Mouse (Mus musculus): ENCODE measurements at regions not wholly inside any gene's neighbourhood (a gene's known extent, or its start where the extent isn't known, plus 50 kb on each side); places are given as distances from the start of the nearest gene placed in this dataset.

DNA sequence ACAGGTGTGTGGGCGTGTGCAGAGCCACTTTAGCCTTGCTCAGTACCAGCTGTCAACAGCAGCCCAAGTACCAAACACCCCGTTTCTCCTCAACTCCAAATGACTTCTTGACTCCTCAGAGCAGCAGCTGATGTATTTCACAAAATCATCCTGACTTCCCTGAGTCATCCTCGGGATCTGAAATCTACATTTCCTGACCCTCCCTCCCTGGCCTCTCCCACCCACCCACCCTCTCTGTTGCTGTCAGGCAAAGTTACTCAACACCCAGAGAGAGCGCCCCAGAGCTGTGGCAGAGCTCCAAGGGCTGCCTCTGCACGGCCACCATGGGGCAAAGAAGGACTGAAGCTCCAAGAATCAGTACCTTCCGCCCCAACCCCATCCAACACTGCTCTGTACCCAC is 83.5 kb upstream of the Cyp1b1 start:
- DNase-seq: no peak

DNA sequence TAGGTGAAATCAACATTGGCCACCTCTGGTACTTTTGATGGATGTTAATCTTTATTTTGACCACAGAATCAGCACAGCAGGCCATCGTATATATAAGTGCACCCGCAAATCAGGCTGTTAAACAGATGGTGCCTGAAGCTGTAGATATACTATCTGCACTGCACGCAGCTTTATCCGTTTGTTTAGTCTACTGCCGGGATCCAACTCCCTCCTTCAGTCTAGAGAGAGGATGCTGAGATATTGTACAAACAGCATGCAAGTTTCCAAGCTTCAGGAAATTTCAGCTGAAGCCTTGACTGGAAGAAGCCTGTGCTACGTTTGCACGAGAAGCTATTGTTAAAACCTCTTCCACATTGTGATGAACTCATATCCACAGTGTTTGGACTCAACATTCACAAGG is 75.3 kb upstream of the Cyp1b1 start:
- no peak for DNase-seq

GRCm38 (mm10) chr17:79787201-79787600 is 72.3 kb upstream of the Cyp1b1 start:
- DNase-seq: no peak

GRCm38 (mm10) chr17:79786691-79787090 is 71.8 kb upstream of the Cyp1b1 start:
- no peak for DNase-seq

DNA sequence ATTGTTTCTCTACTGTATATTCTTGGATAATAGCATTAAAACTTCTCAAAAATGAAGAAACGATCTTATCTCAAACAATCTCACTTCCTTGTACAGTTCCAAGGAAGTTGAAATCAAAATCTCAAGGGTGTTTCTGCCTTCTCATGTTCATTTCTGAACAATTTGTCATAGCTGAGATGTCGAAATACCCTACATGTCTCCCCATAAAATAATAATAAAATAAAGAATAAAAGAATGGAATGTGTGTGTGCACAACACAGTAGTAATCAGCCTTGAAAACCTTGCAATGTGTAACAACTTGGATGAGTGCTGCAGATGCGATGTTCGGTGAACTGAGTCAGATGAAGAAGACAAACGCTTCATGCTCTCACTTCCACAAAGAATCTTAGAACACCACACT is 71.4 kb upstream of the Cyp1b1 start:
- DNase-seq: no peak

DNA sequence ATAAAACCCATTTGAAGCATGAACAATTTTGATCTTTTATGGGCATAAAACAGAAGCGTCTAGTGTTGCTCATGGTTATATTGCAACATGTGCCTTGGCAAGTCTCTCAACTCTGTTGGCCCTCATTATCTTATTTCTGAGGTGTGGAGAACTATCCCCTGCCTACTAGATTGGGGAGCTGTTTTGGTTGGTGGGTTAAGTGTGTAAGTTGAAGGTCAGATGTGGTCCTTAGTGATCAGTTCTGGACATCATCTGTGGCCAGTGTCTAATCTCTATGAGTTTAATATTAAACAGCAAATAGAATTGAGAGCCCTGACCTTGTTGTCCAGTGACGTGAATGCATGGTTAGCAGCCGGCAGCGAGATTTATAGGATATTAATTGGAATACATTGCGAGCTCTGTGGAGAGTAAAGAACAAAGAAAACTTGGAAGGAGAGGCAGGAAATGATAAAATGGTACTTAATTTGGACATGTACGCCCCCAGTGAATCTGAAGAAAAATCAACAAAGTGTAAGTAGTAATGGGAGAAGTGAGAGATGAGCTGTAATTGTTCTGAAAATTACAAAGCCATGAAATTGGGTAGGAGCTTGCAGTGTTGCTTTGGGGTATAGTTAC is 69.5 kb upstream of the Cyp1b1 start:
- DNase-seq: peak; percentile 41

GRCm38 (mm10) chr17:79781733-79782663 is 67.1 kb upstream of the Cyp1b1 start:
- peak; percentile 66 for DNase-seq

GRCm38 (mm10) chr17:79781262-79781661 is 66.4 kb upstream of the Cyp1b1 start:
- DNase-seq: no peak

DNA sequence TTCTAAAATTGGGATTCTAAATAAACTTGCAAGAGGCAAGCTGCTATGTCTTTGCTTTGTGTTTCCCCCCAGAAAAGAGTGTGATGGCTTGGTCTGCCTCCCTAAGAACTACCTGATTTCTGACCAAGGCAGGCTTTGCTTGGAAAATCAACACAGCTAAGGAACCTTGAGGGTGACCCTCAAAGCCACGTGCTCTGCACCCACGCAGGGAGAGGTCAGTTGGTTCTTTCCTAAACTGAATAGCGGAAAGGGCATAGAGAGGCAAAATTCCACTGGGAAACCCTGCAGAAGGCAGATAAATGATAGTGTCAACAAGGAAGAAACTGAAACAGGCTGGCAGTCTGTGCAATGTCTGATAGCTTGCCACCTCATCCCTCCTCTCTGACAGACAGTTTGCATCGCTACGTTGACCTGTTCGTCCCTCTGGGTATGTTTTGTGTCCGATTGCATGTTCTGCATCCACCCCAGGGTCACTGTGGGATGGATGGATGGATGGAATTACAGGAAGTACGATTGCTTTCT is 63.1 kb upstream of the Cyp1b1 start:
- peak; percentile 18 for DNase-seq

DNA sequence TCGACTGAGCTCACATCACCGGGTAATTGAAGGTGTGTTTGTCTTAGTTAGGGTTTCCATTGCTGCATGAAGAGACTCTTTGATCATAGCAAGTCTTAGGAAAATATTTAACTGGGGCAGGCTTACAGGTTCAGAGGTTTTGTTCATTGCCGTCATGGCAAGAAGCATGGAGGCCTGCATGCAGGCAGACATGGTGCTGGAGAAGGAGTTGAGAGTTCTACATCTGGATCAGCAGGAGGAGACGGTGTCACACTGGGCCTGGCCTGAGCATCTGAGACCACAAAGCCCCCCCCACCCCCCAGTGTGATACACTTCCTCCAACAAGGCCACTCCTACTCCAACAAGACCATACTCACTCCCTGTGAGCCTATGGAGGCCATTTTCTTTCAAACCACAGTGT is 61.3 kb upstream of the Cyp1b1 start:
- no peak for DNase-seq

- no peak for DNase-seq
These were observed 60.4 kb upstream of the Cyp1b1 start for GRCm38 (mm10) chr17:79775216-79775615.

DNA sequence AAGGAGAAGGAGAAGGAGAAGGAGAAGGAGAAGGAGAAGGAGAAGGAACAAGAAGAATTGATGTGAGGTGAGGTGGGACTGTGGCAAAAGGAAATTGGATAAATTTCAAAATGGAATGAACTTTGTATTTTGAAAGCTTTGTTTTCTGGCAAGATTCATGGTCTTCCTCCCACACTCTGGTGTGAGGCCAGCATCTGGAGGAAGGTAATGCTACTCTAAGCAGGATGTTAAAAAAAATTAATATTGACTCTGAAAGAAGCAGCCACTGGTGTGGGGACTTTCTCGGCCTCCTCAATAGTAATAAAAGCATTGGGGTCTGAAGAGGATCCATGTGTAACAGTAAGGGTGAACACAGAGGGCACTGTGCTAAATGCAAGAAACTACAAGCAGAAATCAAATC is 59.4 kb upstream of the Cyp1b1 start:
- DNase-seq: no peak

- no peak for DNase-seq
These were observed 57.4 kb upstream of the Cyp1b1 start for GRCm38 (mm10) chr17:79772219-79772618.

GRCm38 (mm10) chr17:79771727-79772126 is 56.9 kb upstream of the Cyp1b1 start:
- peak; percentile 54 for DNase-seq

GRCm38 (mm10) chr17:79770911-79771310 is 56.0 kb upstream of the Cyp1b1 start:
- DNase-seq: no peak

GRCm38 (mm10) chr17:79769824-79770223 is 55.0 kb upstream of the Cyp1b1 start:
- DNase-seq: no peak

DNA sequence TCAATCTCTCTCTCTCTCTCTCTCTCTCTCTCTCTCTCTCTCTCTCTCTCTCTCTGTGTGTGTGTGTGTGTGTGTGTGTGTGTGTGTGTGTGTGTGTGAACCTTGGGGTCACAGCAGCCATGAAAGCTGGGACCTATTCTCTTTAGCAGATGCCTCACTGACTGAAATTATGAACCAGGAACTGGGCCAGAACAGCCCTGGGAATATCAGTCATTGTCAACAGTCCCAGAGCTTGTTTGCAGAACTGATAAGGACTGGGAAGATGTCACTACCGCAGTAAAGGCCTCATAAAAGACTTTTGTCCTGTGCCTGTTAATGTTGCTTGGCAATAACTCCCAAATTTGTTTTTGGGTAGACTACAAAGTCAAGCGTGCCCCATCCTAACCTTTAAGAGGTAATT is 53.2 kb upstream of the Cyp1b1 start:
- no peak for DNase-seq

DNA sequence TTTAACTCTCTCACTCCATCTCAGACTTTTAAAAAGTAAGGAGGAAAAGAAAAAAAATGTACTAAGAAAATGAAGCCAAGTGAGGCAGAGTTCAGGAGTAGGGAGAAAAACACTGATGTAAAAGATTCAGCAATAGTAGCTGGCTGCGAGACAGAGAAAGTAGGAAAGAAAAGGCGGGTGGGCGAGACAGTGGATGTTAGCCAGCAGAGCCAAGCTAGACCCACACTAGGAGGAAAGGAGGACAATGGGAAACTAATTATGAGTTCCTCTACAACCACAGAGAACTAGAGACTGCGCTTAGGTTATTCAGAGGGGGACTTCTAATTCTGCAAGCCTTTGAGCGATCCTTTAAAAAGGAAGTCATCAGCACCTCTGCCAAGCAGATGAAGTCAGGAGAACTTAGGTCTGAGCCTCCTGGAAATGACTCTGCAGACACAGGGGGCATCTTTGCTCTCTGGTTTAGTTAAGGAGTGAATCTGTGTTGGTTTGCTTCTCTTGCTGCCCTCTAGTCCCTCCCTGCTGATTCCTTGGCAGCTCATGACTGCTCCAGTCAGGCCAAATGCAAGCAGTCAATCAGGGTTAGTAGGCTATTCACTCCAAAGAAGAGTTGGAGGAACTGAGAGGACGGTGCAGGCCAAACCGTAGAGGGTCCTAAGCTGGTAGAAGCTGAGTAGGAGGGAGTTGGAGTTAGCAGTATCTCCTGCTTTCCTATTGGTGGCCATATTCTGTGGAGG is 50.4 kb upstream of the Cyp1b1 start:
- peak; percentile 38 for DNase-seq
